Mouse (Mus musculus) limb, embryonic 12.5 days (tissue): ENCODE results near the gene Cul9. TPM values are rescaled to one million over a fixed set of nuclear protein-coding genes. Genes with fewer than 3 reads are reported as not detected.
A peak's percentile ranks its signal among the peaks of the same experiment; 100 is the strongest.

Experiments used
- ATAC-seq: fragments of 200-750 bp; cut with Nextera tagmentation; 2 replicates; pipeline ENCODE4 v1.8.0; 2017; ENCODE audit warnings: low read depth, moderate TSS enrichment; ENCODE audit not compliant: insufficient number of reproducible peaks, insufficient read depth, low FRiP score, low TSS enrichment
- H3K27ac ChIP-seq: fragments of 300-500 bp; sonication (generic); 2 replicates; pipeline ENCODE4 v1.5.1; 2016; ENCODE audit warnings: mild to moderate bottlenecking, moderate library complexity
- H3K27me3 ChIP-seq: fragments of 300-500 bp; sonication (generic); 2 replicates; pipeline ENCODE4 v1.6.1; 2016; ENCODE audit warnings: mild to moderate bottlenecking, moderate library complexity
- H3K36me3 ChIP-seq: fragments of 300-500 bp; sonication (generic); 2 replicates; pipeline ENCODE4 v1.6.1; 2016; ENCODE audit warnings: mild to moderate bottlenecking, moderate library complexity
- H3K4me1 ChIP-seq: fragments of 300-500 bp; sonication (generic); replicated peaks from 2 replicates; pipeline ENCODE4 v1.6.1; 2016
- H3K4me2 ChIP-seq: fragments of 300-500 bp; sonication (generic); 2 replicates; pipeline ENCODE4 v1.6.1; 2016; ENCODE audit warnings: mild to moderate bottlenecking, moderate library complexity
- H3K4me3 ChIP-seq: fragments of 300-500 bp; sonication (generic); replicated peaks from 2 replicates; pipeline ENCODE4 v1.5.1; 2016; ENCODE audit warnings: mild to moderate bottlenecking
- H3K9ac ChIP-seq: fragments of 300-500 bp; sonication (generic); replicated peaks from 2 replicates; pipeline ENCODE4 v1.6.1; 2016; ENCODE audit warnings: mild to moderate bottlenecking, moderate library complexity
- H3K9me3 ChIP-seq: fragments of 300-500 bp; sonication (generic); 2 replicates; pipeline ENCODE4 v1.6.1; 2016; ENCODE audit warnings: mild to moderate bottlenecking, moderate library complexity
- WGBS: fragments of 180-500 bp; shearing (Covaris S2); methylation state at CpG from one replicate; pipeline ENCODE4 v1.1.7; 2016; 5-methylcytosine and 5-hydroxymethylcytosine counted together
- polyA plus RNA-seq: library from polyadenylated mRNA; unstranded; fragments of >200 nt; fragmentation: Nextera tagmentation; extraction: Ambion mirVana; gene quantifications from 2 replicates; pipeline ENCODE4 v1.2.1, GENCODE M21; 2016

The Cul9 gene
- polyA plus RNA-seq: 8.9 and 10.8 TPM in 2 replicates

- Histone ChIP-seq H3K9me3 (no peaks in the 10 kb centered on the region), H3K4me1 (peaks cover 20% of the 10 kb centered on the region), H3K27ac (no peak within 1 kb of the TSS), H3K27me3 (peaks cover 31% of the 10 kb centered on the region), H3K4me3 (peak within 1 kb of the TSS; percentile 67), H3K4me2 (peak within 1 kb of the TSS; percentile 87), H3K36me3 (peaks cover 49% of the 10 kb centered on the region), H3K9ac (peak within 1 kb of the TSS; percentile 72)
- 1% methylated on average over 49 of the region's 49 CpGs for WGBS
- ATAC-seq: peak; percentile 53
Observed at GRCm38 (mm10) chr17:46545813-46546564, at the start of gene Cul9. Gene Cul9, minus strand, starts transcription at chr17:46546388.

- Histone ChIP-seq H3K9ac (no peak overlapping the region), H3K27ac (peak overlapping the region; percentile 78), H3K27me3 (no peaks in the 10 kb centered on the region), H3K4me2 (peak overlapping the region; percentile 25; the same call in 1 of the 2 replicates), H3K36me3 (peaks cover 40% of the 10 kb centered on the region), H3K4me1 (peaks cover 19% of the 10 kb centered on the region), H3K9me3 (no peaks in the 10 kb centered on the region), H3K4me3 (no peak overlapping the region)
- ATAC-seq: no peak
- WGBS: 73% methylated on average over 6 of the region's 6 CpGs
Observed at GRCm38 (mm10) chr17:46595336-46595735, 49.1 kb upstream of the Cul9 start.

- peak overlapping the region; percentile 78 for H3K27ac ChIP-seq
- H3K4me1 ChIP-seq: peaks cover 19% of the 10 kb centered on the region
- WGBS: 8% methylated on average over 9 of the region's 9 CpGs
- no peak overlapping the region for H3K4me3 ChIP-seq
- H3K4me2 ChIP-seq: peak overlapping the region; percentile 25; the same call in 1 of the 2 replicates
- H3K27me3 ChIP-seq: no peaks in the 10 kb centered on the region
- peaks cover 47% of the 10 kb centered on the region for H3K36me3 ChIP-seq
- no peak overlapping the region for H3K9ac ChIP-seq
- ATAC-seq: peak; percentile 71
- H3K9me3 ChIP-seq: no peaks in the 10 kb centered on the region
Observed at GRCm38 (mm10) chr17:46594606-46595005, 48.4 kb upstream of the Cul9 start.

- H3K4me2 ChIP-seq: no peak overlapping the region
- WGBS: 93% methylated on average over 4 of the region's 4 CpGs
- peaks cover 58% of the 10 kb centered on the region for H3K36me3 ChIP-seq
Observed at GRCm38 (mm10) chr17:46593124-46593523, 46.9 kb upstream of the Cul9 start.

GRCm38 (mm10) chr17:46591406-46591805 is 45.2 kb upstream of the Cul9 start:
- Histone ChIP-seq H3K9me3 (no peaks in the 10 kb centered on the region), H3K9ac (no peak overlapping the region), H3K36me3 (peaks cover 58% of the 10 kb centered on the region), H3K27ac (no peak overlapping the region), H3K4me2 (no peak overlapping the region), H3K27me3 (no peaks in the 10 kb centered on the region), H3K4me3 (no peak overlapping the region), H3K4me1 (peaks cover 19% of the 10 kb centered on the region)
- 84% methylated on average over 19 of the region's 19 CpGs for whole genome bisulfite sequencing
- ATAC-seq: no peak

More at GRCm38 (mm10) chr17:46593124-46593523, 46.9 kb upstream of the Cul9 start:
- H3K27me3 ChIP-seq: no peaks in the 10 kb centered on the region
- H3K4me1 ChIP-seq: peaks cover 19% of the 10 kb centered on the region
- H3K9ac ChIP-seq: no peak overlapping the region
- no peak overlapping the region for H3K27ac ChIP-seq
- H3K4me3 ChIP-seq: no peak overlapping the region
- ATAC-seq: no peak
- H3K9me3 ChIP-seq: no peaks in the 10 kb centered on the region

- 93% methylated on average over 7 of the region's 7 CpGs for WGBS
Observed at GRCm38 (mm10) chr17:46590439-46590838, 44.3 kb upstream of the Cul9 start.

GRCm38 (mm10) chr17:46589635-46590314 is 43.6 kb upstream of the Cul9 start:
- Histone ChIP-seq H3K4me3 (no peak overlapping the region), H3K9me3 (no peaks in the 10 kb centered on the region), H3K9ac (no peak overlapping the region), H3K27me3 (no peaks in the 10 kb centered on the region), H3K36me3 (peaks cover 72% of the 10 kb centered on the region), H3K4me1 (peaks cover 9% of the 10 kb centered on the region), H3K27ac (no peak overlapping the region), H3K4me2 (no peak overlapping the region)
- 92% methylated on average over 16 of the region's 16 CpGs for WGBS
- no peak for ATAC-seq

More at GRCm38 (mm10) chr17:46590439-46590838, 44.3 kb upstream of the Cul9 start:
- no peak overlapping the region for H3K4me3 ChIP-seq
- peaks cover 16% of the 10 kb centered on the region for H3K4me1 ChIP-seq
- no peak for ATAC-seq
- no peaks in the 10 kb centered on the region for H3K9me3 ChIP-seq
- H3K27ac ChIP-seq: no peak overlapping the region
- peaks cover 65% of the 10 kb centered on the region for H3K36me3 ChIP-seq
- H3K9ac ChIP-seq: no peak overlapping the region
- no peak overlapping the region for H3K4me2 ChIP-seq
- H3K27me3 ChIP-seq: no peaks in the 10 kb centered on the region

GRCm38 (mm10) chr17:46588913-46589312 is 42.7 kb upstream of the Cul9 start:
- no peak overlapping the region for H3K9ac ChIP-seq
- no peak for ATAC-seq
- peaks cover 4% of the 10 kb centered on the region; the same call in 1 of the 2 replicates for H3K4me1 ChIP-seq
- no peak overlapping the region for H3K27ac ChIP-seq
- no peaks in the 10 kb centered on the region for H3K9me3 ChIP-seq
- H3K4me2 ChIP-seq: no peak overlapping the region
- peaks cover 79% of the 10 kb centered on the region for H3K36me3 ChIP-seq
- no peaks in the 10 kb centered on the region for H3K27me3 ChIP-seq
- 94% methylated on average over 6 of the region's 6 CpGs for WGBS
- no peak overlapping the region for H3K4me3 ChIP-seq

- Histone ChIP-seq H3K4me2 (no peak overlapping the region), H3K27ac (no peak overlapping the region), H3K4me3 (no peak overlapping the region), H3K4me1 (peaks cover 3% of the 10 kb centered on the region; the same call in 1 of the 2 replicates), H3K36me3 (peaks cover 78% of the 10 kb centered on the region), H3K9ac (no peak overlapping the region), H3K27me3 (no peaks in the 10 kb centered on the region), H3K9me3 (no peaks in the 10 kb centered on the region)
- no peak for ATAC-seq
- 89% methylated on average over 9 of the region's 9 CpGs for WGBS
Observed at GRCm38 (mm10) chr17:46588173-46588572, 42.0 kb upstream of the Cul9 start.

GRCm38 (mm10) chr17:46586327-46586726 is 40.1 kb upstream of the Cul9 start:
- H3K36me3 ChIP-seq: peaks cover 91% of the 10 kb centered on the region
- no peak overlapping the region for H3K27ac ChIP-seq
- no peak overlapping the region for H3K4me2 ChIP-seq
- no peak overlapping the region for H3K9ac ChIP-seq
- H3K9me3 ChIP-seq: no peaks in the 10 kb centered on the region
- H3K4me3 ChIP-seq: no peak overlapping the region
- ATAC-seq: no peak
- no peaks in the 10 kb centered on the region for H3K27me3 ChIP-seq
- H3K4me1 ChIP-seq: no peaks in the 10 kb centered on the region
- 92% methylated on average over 8 of the region's 8 CpGs for WGBS

- Histone ChIP-seq H3K27me3 (no peaks in the 10 kb centered on the region), H3K9me3 (0 out of 2 replicates have a peak, but pooled peaks cover 5% of the 10 kb centered on the region), H3K4me1 (no peaks in the 10 kb centered on the region), H3K27ac (no peak overlapping the region), H3K36me3 (peaks cover 90% of the 10 kb centered on the region), H3K4me3 (no peak overlapping the region), H3K9ac (no peak overlapping the region), H3K4me2 (no peak overlapping the region)
- ATAC-seq: no peak
- WGBS: 79% methylated on average over 5 of the region's 5 CpGs
Observed at GRCm38 (mm10) chr17:46578650-46579049, 32.5 kb upstream of the Cul9 start.
